Mouse (Mus musculus) heart, embryonic 13.5 days (tissue): ENCODE measurements around the gene Tead1. TPM values are rescaled to one million over a fixed set of nuclear protein-coding genes. Genes with fewer than 3 reads are reported as not detected.

Experiments used
- ATAC-seq: fragments of 200-750 bp; cut with Nextera tagmentation; 2 replicates; pipeline ENCODE4 v1.8.0; 2017; ENCODE audit warnings: moderate TSS enrichment; ENCODE audit not compliant: insufficient number of reproducible peaks, low FRiP score, low TSS enrichment; ENCODE audit errors: extremely low read depth
- H3K27ac ChIP-seq: fragments of 300-500 bp; sonication (generic); replicated peaks from 2 replicates; pipeline ENCODE4 v1.5.1; 2015; ENCODE audit warnings: moderate library complexity, mild to moderate bottlenecking, inconsistent platforms
- H3K27me3 ChIP-seq: fragments of 300-500 bp; sonication (generic); replicated peaks from 2 replicates; pipeline ENCODE4 v1.6.1; 2015; ENCODE audit warnings: mild to moderate bottlenecking, inconsistent platforms
- H3K36me3 ChIP-seq: fragments of 300-500 bp; sonication (generic); 2 replicates; pipeline ENCODE4 v1.6.1; 2015; ENCODE audit warnings: mild to moderate bottlenecking, inconsistent platforms
- H3K4me1 ChIP-seq: fragments of 300-500 bp; sonication (generic); 2 replicates; pipeline ENCODE4 v1.6.1; 2015; ENCODE audit warnings: inconsistent platforms
- H3K4me2 ChIP-seq: fragments of 300-500 bp; sonication (generic); 2 replicates; pipeline ENCODE4 v1.6.1; 2015; ENCODE audit warnings: inconsistent platforms, mild to moderate bottlenecking, moderate library complexity
- H3K4me3 ChIP-seq: fragments of 300-500 bp; sonication (generic); 2 replicates; pipeline ENCODE4 v1.5.1; 2015; ENCODE audit warnings: moderate library complexity, mild to moderate bottlenecking, inconsistent platforms
- H3K9ac ChIP-seq: fragments of 300-500 bp; sonication (generic); 2 replicates; pipeline ENCODE4 v1.6.1; 2015; ENCODE audit warnings: inconsistent platforms, mild to moderate bottlenecking, moderate library complexity
- H3K9me3 ChIP-seq: fragments of 300-500 bp; sonication (generic); 2 replicates; pipeline ENCODE4 v1.6.1; 2016; ENCODE audit warnings: inconsistent platforms
- WGBS: fragments of 180-500 bp; shearing (Covaris S2); methylation state at CpG from one replicate; pipeline ENCODE4 v1.1.7; 2015; ENCODE audit warnings: mixed read lengths; 5-methylcytosine and 5-hydroxymethylcytosine counted together
- polyA plus RNA-seq: library from polyadenylated mRNA; unstranded; fragments of >200 nt; fragmentation: Nextera tagmentation; extraction: Ambion mirVana; gene quantifications from 2 replicates; pipeline ENCODE4 v1.2.1, GENCODE M21; 2015

Tead1 gene
- 25.2 and 29.3 TPM in 2 replicates for polyA plus RNA-seq

DNA sequence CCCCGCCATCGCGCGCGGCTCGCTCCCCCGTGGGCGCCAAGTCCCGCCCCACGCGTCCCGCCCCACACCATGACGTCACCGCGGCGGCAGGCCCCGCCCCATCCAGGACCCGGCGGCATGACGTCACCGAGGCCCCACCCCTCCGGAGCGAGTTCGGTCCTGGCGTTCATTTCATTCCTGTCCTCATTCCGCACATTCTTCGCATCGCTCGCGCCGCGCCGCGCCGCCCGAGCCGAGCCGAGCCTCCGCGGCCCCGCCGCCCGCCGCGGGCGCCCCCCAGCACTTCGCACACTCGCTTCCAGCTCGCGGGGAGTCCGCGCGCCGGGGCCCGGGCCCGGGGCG lies at the start of gene Tead1:
TSS of gene Tead1 (plus strand) at position 148 of the 342 bp plus-strand sequence.
- Histone ChIP-seq H3K4me2 (peak within 1 kb of the TSS; percentile 75), H3K4me1 (peaks cover 41% of the 10 kb centered on the region), H3K4me3 (peak within 1 kb of the TSS; percentile 94), H3K36me3 (no peaks in the 10 kb centered on the region), H3K27ac (peak within 1 kb of the TSS; percentile 99), H3K9me3 (peaks cover 5% of the 10 kb centered on the region; the same call in 1 of the 2 replicates), H3K27me3 (no peaks in the 10 kb centered on the region), H3K9ac (peak within 1 kb of the TSS; percentile 99)
- ATAC-seq = peak; percentile 79
- under 1% methylated on average over 51 of the region's 57 CpGs for WGBS

DNA sequence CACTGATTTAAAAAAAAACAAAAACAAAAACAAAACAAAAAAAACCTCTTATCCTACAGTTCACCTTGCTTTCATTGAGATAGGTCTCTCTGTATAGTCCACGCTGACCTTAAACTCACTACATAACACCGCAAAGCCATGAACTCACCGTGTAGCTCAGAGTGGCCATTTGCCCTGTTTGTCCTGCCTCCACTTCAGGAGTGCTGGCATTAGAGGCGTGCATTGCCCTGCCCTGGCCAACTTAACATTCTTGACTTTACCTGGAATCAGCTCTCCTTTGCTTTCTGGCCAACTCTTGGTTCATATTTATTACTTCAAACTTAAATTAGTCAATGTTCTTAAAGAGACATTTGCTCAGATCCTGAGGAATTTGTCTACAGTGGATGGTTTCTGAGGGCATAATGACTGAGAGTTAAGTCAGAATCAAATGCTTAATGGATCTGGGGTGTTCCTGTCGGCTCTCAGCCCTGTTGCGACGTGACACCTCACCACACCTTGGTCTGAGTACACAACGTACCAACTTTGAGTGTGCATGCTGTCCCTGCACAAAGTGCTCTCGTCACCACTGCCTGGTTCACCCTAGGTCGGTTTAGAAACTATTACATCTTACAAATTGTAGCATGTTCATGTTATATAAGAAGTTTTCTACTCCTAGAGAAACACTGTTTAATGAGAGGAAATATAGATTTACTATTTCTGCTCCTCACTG lies 44.5 kb upstream of the Tead1 start:
- Histone ChIP-seq H3K36me3 (peaks cover 15% of the 10 kb centered on the region), H3K27me3 (no peaks in the 10 kb centered on the region), H3K4me1 (no peaks in the 10 kb centered on the region), H3K4me2 (no peak overlapping the region), H3K27ac (no peak overlapping the region), H3K9me3 (peaks cover 3% of the 10 kb centered on the region), H3K4me3 (no peak overlapping the region), H3K9ac (no peak overlapping the region)
- no peak for ATAC-seq
- WGBS = 80% methylated on average over 10 of the region's 10 CpGs

DNA sequence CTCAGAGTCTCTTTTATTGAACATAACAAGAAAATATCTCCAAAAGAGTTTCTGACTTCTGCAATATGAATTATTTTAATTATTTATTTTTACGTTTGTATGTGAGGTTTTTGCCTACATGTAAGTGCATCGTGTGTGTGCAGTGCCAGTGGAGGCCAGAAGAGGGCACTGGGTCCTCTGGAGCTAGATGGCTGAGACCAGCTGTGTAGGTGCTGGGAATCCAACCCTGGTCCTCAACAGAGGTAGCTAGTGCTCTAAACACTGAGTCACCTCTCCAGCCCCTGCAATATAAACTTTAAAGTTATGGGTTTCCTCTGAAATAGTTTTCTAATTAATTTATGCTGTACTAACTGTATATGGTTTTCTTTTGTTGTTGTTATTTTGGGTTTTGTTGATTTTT lies 43.2 kb upstream of the Tead1 start:
- no peak for ATAC-seq
- H3K4me2 ChIP-seq = no peak overlapping the region
- H3K27ac ChIP-seq = no peak overlapping the region
- H3K36me3 ChIP-seq = peaks cover 23% of the 10 kb centered on the region
- 88% methylated on average over 2 of the region's 2 CpGs for WGBS
- no peak overlapping the region for H3K4me3 ChIP-seq
- no peak overlapping the region for H3K9ac ChIP-seq
- no peaks in the 10 kb centered on the region for H3K27me3 ChIP-seq
- H3K9me3 ChIP-seq = peaks cover 3% of the 10 kb centered on the region
- H3K4me1 ChIP-seq = no peaks in the 10 kb centered on the region

DNA sequence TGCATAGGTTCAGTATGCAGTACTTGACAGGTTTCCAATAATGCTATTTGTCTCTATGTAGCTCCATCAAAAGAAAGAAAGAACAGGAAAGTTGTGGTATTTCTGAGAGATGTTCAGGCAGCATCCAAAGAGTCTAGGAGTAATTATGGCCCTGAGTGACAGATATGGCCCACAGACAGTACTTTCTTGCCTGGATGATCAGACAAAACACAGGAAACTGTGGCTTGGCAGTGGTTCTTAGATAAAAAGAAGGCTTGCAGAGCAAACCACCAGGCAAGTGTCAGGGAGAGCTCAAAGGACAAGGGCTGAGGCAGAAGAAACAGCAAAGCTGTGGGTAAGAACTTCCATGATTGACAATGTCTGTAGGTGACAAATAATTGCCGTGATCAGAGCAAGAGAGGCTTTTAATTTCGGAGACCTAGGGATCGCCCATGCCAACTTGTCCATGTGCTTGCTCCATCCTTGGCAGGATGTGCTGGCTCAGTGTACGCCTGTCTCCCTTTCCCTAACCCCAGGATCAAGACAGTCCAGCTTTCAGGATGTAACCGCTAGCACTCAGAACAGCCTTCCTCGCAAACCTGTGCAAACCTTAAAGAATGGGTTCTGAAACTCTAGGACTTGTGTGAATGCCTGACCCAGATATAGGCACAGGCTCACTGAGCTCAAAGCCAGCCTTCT lies 35.1 kb upstream of the Tead1 start:
- no peak for ATAC-seq
- H3K4me3 ChIP-seq = no peak overlapping the region
- H3K27me3 ChIP-seq = no peaks in the 10 kb centered on the region
- H3K9ac ChIP-seq = no peak overlapping the region
- no peak overlapping the region for H3K4me2 ChIP-seq
- H3K27ac ChIP-seq = 0 out of 2 replicates have a peak overlapping the region, but pooled peaks have one; percentile 9
- 80% methylated on average over 6 of the region's 6 CpGs for WGBS
- H3K4me1 ChIP-seq = peaks cover 23% of the 10 kb centered on the region
- H3K9me3 ChIP-seq = 0 out of 2 replicates have a peak, but pooled peaks cover 3% of the 10 kb centered on the region
- peaks cover 15% of the 10 kb centered on the region for H3K36me3 ChIP-seq

DNA sequence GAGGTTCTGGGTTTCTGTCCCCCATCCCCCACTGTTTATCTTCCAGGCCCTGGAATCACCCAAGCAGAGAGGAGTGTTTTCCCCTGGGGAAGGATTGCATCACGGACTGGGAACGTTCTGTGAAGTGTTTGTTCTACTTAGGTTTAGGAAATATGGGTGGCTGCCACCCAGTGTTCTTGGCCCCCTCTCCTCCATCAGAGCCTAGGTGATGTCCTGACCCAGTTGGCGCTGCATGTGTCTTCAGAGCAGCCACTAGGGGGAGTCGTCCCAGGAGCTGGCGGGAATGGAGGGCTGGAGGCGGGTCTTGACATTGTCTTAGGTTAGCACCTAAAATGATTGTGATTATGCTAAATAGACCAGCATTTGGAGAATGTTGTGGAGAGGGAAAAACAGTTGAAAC lies 34.4 kb upstream of the Tead1 start:
- Histone ChIP-seq H3K4me1 (peaks cover 29% of the 10 kb centered on the region), H3K27me3 (no peaks in the 10 kb centered on the region), H3K4me2 (no peak overlapping the region), H3K9me3 (0 out of 2 replicates have a peak, but pooled peaks cover 3% of the 10 kb centered on the region), H3K4me3 (no peak overlapping the region), H3K36me3 (peaks cover 12% of the 10 kb centered on the region), H3K27ac (no peak overlapping the region), H3K9ac (no peak overlapping the region)
- 73% methylated on average over 6 of the region's 6 CpGs for WGBS
- no peak for ATAC-seq

DNA sequence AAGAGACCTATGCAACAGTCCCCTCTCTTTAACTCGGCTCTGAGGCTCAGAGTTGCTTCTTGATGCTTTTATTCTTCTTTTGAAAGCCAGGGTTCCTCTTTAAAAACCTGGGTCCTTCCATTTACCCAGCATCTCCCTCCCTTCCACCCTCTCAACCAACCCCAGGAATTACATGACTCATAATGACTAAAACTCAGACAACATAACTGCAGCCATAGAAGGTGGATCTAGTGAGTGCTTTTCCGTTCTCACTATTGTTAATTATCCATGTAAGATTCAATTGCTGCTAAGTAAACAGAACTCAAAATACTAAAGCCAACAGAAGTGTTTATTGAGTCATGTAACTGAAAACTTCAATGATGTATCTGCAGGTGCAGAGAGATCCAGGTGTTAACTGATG lies 33.4 kb upstream of the Tead1 start:
- no peaks in the 10 kb centered on the region for H3K27me3 ChIP-seq
- H3K27ac ChIP-seq = no peak overlapping the region
- no peak overlapping the region for H3K4me3 ChIP-seq
- 0 out of 2 replicates have a peak, but pooled peaks cover 3% of the 10 kb centered on the region for H3K9me3 ChIP-seq
- peaks cover 4% of the 10 kb centered on the region; the same call in 1 of the 2 replicates for H3K36me3 ChIP-seq
- no peak overlapping the region for H3K9ac ChIP-seq
- 81% methylated on average over 2 of the region's 2 CpGs for WGBS
- no peak overlapping the region for H3K4me2 ChIP-seq
- H3K4me1 ChIP-seq = peaks cover 34% of the 10 kb centered on the region
- no peak for ATAC-seq

DNA sequence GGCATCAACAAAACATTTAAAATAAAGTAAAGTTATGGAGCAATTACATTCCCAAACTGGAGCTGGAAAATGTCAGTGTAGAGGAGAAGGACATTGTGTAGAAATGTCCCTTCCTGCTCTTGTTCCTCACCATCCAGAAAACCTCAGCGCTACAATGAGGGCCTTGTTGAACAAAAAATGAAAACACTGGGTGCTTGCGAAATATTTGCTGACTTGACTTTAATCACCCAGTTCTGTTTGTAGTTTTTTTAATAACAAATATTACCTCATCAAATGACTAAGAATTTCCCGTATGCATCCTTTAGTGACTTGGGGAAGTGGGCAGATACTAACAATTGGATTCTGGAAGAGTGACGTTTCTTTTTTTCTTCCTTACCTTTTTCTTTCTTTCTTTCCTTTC lies 31.7 kb upstream of the Tead1 start:
- Histone ChIP-seq H3K36me3 (peaks cover 7% of the 10 kb centered on the region; the same call in 1 of the 2 replicates), H3K9ac (no peak overlapping the region), H3K4me2 (no peak overlapping the region), H3K4me1 (peaks cover 37% of the 10 kb centered on the region), H3K27me3 (no peaks in the 10 kb centered on the region), H3K4me3 (no peak overlapping the region), H3K27ac (no peak overlapping the region), H3K9me3 (peaks cover 10% of the 10 kb centered on the region; the same call in 1 of the 2 replicates)
- no peak for ATAC-seq
- WGBS = 85% methylated on average over 4 of the region's 4 CpGs

DNA sequence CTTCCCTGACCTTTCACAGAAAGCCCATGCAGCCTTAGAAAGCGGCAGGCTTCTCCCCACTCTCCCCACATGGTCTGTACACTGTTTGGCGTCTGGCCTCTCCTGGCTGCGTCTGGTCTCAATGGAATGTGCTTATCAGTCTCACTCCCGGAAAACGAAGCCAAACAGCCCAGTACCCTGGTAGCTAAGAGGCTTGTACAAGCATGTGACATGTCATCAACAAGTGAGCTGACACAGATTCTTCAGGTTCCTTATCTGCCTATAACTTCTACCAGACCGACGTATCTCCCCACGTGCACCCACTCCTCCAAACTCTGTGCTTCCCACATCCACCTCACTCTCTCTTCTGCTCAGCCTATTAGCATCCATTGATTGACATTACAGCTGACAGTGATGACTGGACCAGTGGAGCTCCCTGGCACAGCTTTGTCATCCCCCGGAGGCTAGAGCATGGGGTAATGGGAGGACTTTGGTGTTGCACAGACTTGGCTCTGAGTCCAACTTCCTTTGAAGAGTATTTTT lies 22.9 kb upstream of the Tead1 start:
- H3K27ac ChIP-seq = peak overlapping the region; percentile 94
- H3K9me3 ChIP-seq = peaks cover 6% of the 10 kb centered on the region; the same call in 1 of the 2 replicates
- under 1% methylated on average over 9 of the region's 9 CpGs for WGBS
- H3K9ac ChIP-seq = peak overlapping the region; percentile 65; the same call in 1 of the 2 replicates
- peaks cover 5% of the 10 kb centered on the region; the same call in 1 of the 2 replicates for H3K36me3 ChIP-seq
- peaks cover 67% of the 10 kb centered on the region for H3K4me1 ChIP-seq
- H3K4me2 ChIP-seq = peak overlapping the region; percentile 54
- H3K27me3 ChIP-seq = no peaks in the 10 kb centered on the region
- ATAC-seq = peak; percentile 83
- peak overlapping the region; percentile 24 for H3K4me3 ChIP-seq

DNA sequence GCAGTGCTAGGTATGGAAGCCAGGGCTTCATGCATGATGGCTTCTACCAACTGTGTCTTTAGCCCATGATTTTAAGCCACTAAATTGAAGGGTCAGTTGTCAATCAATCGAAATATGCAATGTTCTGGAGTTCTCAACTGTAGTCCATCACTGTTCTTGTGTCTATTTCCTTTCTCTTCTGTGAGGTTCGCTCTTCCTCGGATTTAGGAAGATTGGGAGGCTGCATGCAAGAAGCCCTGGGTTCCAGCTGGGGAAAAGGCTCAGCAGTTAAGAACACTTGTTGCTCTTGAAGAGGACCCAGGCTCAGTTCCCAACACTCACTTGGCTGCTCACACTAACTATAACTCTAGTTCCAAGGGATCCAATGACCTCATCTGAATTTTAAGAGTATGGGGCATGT lies 20.2 kb upstream of the Tead1 start:
- H3K27me3 ChIP-seq = no peaks in the 10 kb centered on the region
- 80% methylated on average over 3 of the region's 3 CpGs for WGBS
- peaks cover 92% of the 10 kb centered on the region for H3K4me1 ChIP-seq
- ATAC-seq = no peak
- H3K27ac ChIP-seq = peak overlapping the region; percentile 95
- H3K9me3 ChIP-seq = no peaks in the 10 kb centered on the region
- no peak overlapping the region for H3K4me3 ChIP-seq
- H3K9ac ChIP-seq = no peak overlapping the region
- no peak overlapping the region for H3K4me2 ChIP-seq
- no peaks in the 10 kb centered on the region for H3K36me3 ChIP-seq

DNA sequence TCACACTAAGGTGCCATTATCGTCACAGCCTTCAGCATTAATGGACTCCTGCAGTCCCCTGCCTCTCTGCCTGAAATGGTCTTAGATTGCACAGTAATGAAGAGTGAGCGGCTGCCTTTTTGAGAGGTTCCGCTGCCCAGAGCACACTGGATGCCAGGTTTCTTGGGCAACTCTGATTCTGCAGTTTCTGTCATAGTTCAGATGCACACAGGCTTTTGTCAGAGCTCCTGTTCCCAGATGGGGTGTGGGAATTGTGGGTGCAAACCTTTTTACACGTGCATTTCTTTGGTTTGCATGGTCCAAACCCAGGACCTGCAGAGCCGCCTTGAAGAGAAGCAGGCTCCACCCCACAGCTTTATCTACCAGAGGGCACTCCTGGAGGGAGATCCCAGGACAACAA lies 19.3 kb upstream of the Tead1 start:
- H3K9ac ChIP-seq = peak overlapping the region; percentile 56
- H3K27me3 ChIP-seq = no peaks in the 10 kb centered on the region
- no peaks in the 10 kb centered on the region for H3K9me3 ChIP-seq
- no peak overlapping the region for H3K4me3 ChIP-seq
- no peak for ATAC-seq
- peaks cover 2% of the 10 kb centered on the region; the same call in 1 of the 2 replicates for H3K36me3 ChIP-seq
- peaks cover 90% of the 10 kb centered on the region for H3K4me1 ChIP-seq
- peak overlapping the region; percentile 95 for H3K27ac ChIP-seq
- 19% methylated on average over 5 of the region's 5 CpGs for WGBS
- H3K4me2 ChIP-seq = peak overlapping the region; percentile 51

DNA sequence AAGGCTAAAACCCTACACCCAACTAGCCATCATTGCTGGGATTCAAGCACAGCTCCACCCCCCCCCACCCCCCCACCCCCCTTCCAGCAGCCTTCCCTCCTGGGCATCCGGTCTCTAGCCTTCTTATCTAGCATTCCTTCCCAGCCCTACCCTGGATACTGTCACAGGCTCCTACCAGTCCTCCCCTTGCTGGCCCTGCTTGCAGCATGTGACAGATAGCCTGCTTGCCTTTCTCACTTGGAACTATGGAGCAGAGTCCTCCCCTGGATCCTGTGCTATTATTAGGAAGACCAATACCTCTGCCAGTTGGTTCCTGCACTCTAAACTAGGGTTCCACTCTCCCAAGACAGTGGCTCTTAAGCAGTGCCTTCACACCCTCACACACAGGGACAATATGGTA lies 18.8 kb upstream of the Tead1 start:
- H3K4me2 ChIP-seq = peak overlapping the region; percentile 51
- H3K36me3 ChIP-seq = peaks cover 3% of the 10 kb centered on the region; the same call in 1 of the 2 replicates
- no peak overlapping the region for H3K4me3 ChIP-seq
- no peaks in the 10 kb centered on the region for H3K27me3 ChIP-seq
- H3K4me1 ChIP-seq = peaks cover 85% of the 10 kb centered on the region
- H3K9ac ChIP-seq = 0 out of 2 replicates have a peak overlapping the region, but pooled peaks have one; percentile 16
- peak; percentile 74; the same call in 1 of the 2 replicates for ATAC-seq
- 0% methylated on average over 1 of the region's 1 CpGs for WGBS
- no peaks in the 10 kb centered on the region for H3K9me3 ChIP-seq
- H3K27ac ChIP-seq = peak overlapping the region; percentile 95
